Mouse (Mus musculus): ENCODE results near the gene Tnfrsf13c. TPM values are rescaled to one million over a fixed set of nuclear protein-coding genes. Genes with fewer than 3 reads are reported as not detected.
A peak's percentile ranks its signal among the peaks of the same experiment; 100 is the strongest.

Gene Tnfrsf13c
- polyA plus RNA-seq, 1 experiment from 2014 or later, result not detected

DNA sequence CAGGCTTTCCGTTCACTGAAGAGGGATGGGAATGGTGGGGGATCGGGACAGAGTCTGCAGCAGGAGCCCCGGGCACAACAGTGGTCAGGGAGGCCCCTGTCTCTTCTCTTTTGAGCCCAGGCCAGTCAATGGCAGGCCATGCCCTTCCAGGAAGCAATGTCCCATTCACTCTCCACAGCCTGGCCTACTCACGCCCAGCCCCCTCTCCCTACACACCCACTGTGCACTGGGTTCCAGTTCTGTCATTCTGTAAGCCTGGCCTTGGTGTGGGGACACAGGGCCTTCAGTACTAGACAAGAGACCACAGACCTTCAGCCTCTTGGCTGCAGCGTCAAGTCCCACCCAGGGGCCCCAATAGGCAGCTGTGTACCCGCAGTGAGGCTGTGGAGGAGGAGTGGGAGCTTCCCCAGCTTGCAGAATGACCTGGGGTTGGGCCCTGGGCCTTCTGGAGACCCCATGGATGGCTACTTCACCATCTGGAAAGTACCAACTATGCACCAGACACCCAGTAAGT, 6.0 kb upstream of the Tnfrsf13c start:
- peaks cover 5% of the 10 kb centered on the region for H3K4me1 ChIP-seq (replicated peaks)
- H3K27ac ChIP-seq, result no peak overlapping the region
- no peak overlapping the region for H3K4me3 ChIP-seq (replicated peaks)
- H3K9ac ChIP-seq (replicated peaks), result no peak overlapping the region
- no peak overlapping the region for H3K4me2 ChIP-seq
- H3K9me3 ChIP-seq, result no peaks in the 10 kb centered on the region
- ATAC-seq (ENCODE audit: insufficient number of reproducible peaks, insufficient read depth, low FRiP score, low TSS enrichment, low read depth), result no peak
- H3K27me3 ChIP-seq, result peaks cover 14% of the 10 kb centered on the region
- WGBS, result 74% methylated on average over 6 of the region's 6 CpGs
- peaks cover 17% of the 10 kb centered on the region; the same call in 1 of the 2 replicates for H3K36me3 ChIP-seq

GRCm38 (mm10) chr15:82229542-82230045, 5.4 kb upstream of the Tnfrsf13c start:
- no peak overlapping the region for H3K27ac ChIP-seq
- 40% methylated on average over 11 of the region's 11 CpGs for whole genome bisulfite sequencing

GRCm38 (mm10) chr15:82225769-82226168, 1.6 kb upstream of the Tnfrsf13c start:
- Histone ChIP-seq H3K27me3 (peaks cover 49% of the 10 kb centered on the region), H3K9ac (replicated peaks) (no peak overlapping the region), H3K9me3 (no peaks in the 10 kb centered on the region), H3K4me1 (replicated peaks) (peaks cover 17% of the 10 kb centered on the region), H3K36me3 (no peaks in the 10 kb centered on the region), H3K27ac (no peak overlapping the region), H3K4me2 (no peak overlapping the region), H3K4me3 (replicated peaks) (no peak overlapping the region)
- WGBS, result 90% methylated on average over 5 of the region's 5 CpGs
- ATAC-seq (ENCODE audit: insufficient number of reproducible peaks, insufficient read depth, low FRiP score, low TSS enrichment, low read depth), result no peak

More at GRCm38 (mm10) chr15:82229542-82230045, 5.4 kb upstream of the Tnfrsf13c start:
- peaks cover 19% of the 10 kb centered on the region for H3K27me3 ChIP-seq
- ATAC-seq (ENCODE audit: insufficient number of reproducible peaks, insufficient read depth, low FRiP score, low TSS enrichment, low read depth), result no peak
- H3K9ac ChIP-seq (replicated peaks), result no peak overlapping the region
- H3K9me3 ChIP-seq, result no peaks in the 10 kb centered on the region
- H3K36me3 ChIP-seq, result peaks cover 16% of the 10 kb centered on the region; the same call in 1 of the 2 replicates
- H3K4me2 ChIP-seq, result no peak overlapping the region
- no peak overlapping the region for H3K4me3 ChIP-seq (replicated peaks)
- peaks cover 7% of the 10 kb centered on the region for H3K4me1 ChIP-seq (replicated peaks)

DNA sequence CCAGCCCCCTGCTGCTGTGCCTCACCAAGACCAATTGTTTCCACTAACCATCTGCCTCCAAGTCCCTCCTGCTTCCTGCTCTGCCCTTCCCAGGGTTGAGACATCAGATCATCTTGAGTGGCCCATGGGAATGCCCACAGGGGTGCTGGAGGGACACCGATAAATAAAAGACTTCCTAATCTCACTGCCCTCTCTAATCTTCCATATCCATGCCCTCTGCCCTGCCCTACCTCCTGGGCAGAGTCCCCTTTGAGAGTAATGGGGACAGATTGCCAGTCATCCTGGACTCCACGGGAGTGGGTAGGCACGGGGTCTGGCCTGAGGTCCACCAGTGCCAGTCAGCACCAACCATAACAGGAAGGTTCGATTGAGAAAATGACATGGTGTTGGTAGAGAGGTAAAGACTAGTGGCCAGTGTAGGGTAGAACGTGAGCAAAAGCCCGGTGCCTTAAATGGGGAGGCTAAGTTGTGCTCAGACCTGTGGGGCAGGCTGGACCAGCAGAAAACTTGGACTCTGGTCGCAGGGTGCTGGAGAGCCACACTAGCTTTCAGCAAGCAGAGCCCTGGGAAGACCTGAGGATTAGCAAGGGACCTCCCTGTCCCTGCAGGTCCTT, 540 bp upstream of the Tnfrsf13c start:
- Histone ChIP-seq H3K9ac (replicated peaks) (no peak overlapping the region), H3K4me1 (replicated peaks) (peaks cover 17% of the 10 kb centered on the region), H3K36me3 (no peaks in the 10 kb centered on the region), H3K4me3 (replicated peaks) (peak overlapping the region; percentile 41; the same call in 1 of the 2 replicates), H3K4me2 (peak overlapping the region; percentile 66), H3K9me3 (no peaks in the 10 kb centered on the region), H3K27me3 (peaks cover 55% of the 10 kb centered on the region), H3K27ac (no peak overlapping the region)
- ATAC-seq (ENCODE audit: insufficient number of reproducible peaks, insufficient read depth, low FRiP score, low TSS enrichment, low read depth), result no peak
- WGBS, result 33% methylated on average over 7 of the region's 7 CpGs

GRCm38 (mm10) chr15:82223251-82223650, 918 bp downstream of the Tnfrsf13c start:
- Histone ChIP-seq H3K27ac (no peak overlapping the region), H3K4me2 (no peak overlapping the region)
- ATAC-seq (ENCODE audit: insufficient number of reproducible peaks, insufficient read depth, low FRiP score, low TSS enrichment, low read depth), result no peak

DNA sequence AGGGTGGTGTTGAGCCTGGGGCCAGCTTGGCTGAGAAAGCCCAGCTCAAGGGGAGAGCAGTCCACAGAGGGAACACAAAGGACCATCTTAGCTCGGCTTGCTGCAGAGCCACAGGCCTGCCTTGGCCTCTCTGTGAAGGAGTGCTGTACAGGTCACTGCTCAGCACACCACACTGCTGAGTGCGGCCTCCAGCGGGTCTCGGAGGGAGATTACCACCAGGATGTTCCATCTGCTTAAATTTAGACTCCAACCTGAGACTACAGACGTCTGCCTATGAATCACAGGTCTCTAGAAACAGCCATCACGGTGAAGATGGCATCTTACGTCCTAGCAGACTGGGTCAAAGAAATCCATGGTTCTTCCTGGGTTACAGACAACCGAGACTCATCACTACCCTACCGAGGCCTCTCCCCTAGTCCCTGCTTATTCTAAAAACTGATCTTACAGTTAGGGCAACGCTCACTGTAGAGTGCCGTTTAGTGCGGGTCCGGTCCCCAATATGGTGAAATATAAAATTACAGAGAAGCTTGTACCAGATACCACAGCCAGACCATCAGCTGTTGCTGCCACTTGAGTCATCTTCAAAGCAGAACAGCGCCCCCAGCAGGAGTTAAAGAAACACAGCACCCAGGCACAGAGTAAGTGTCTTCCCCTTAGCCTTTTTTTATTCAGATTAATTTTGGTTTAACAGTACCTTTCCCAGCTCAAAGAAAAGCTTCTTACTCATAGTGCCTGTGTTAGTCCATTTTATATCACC, 2.9 kb downstream of the Tnfrsf13c start:
- Histone ChIP-seq H3K36me3 (no peaks in the 10 kb centered on the region), H3K9me3 (no peaks in the 10 kb centered on the region), H3K27ac (no peak overlapping the region), H3K27me3 (peaks cover 79% of the 10 kb centered on the region), H3K9ac (replicated peaks) (no peak overlapping the region), H3K4me2 (no peak overlapping the region), H3K4me3 (replicated peaks) (no peak overlapping the region), H3K4me1 (replicated peaks) (peaks cover 22% of the 10 kb centered on the region)
- 69% methylated on average over 14 of the region's 14 CpGs for WGBS
- no peak for ATAC-seq (ENCODE audit: insufficient number of reproducible peaks, insufficient read depth, low FRiP score, low TSS enrichment, low read depth)

More at GRCm38 (mm10) chr15:82223251-82223650, 918 bp downstream of the Tnfrsf13c start:
- whole genome bisulfite sequencing, result 50% methylated on average over 7 of the region's 7 CpGs
- Histone ChIP-seq H3K27me3 (peaks cover 65% of the 10 kb centered on the region), H3K36me3 (no peaks in the 10 kb centered on the region), H3K9me3 (no peaks in the 10 kb centered on the region), H3K9ac (replicated peaks) (no peak overlapping the region), H3K4me1 (replicated peaks) (peaks cover 12% of the 10 kb centered on the region), H3K4me3 (replicated peaks) (peak overlapping the region; percentile 41; the same call in 1 of the 2 replicates)

- H3K9ac ChIP-seq (replicated peaks), result no peak overlapping the region
- no peak overlapping the region for H3K27ac ChIP-seq
- H3K36me3 ChIP-seq, result no peaks in the 10 kb centered on the region
- H3K9me3 ChIP-seq, result no peaks in the 10 kb centered on the region
- H3K4me3 ChIP-seq (replicated peaks), result no peak overlapping the region
- peaks cover 79% of the 10 kb centered on the region for H3K27me3 ChIP-seq
- H3K4me2 ChIP-seq, result no peak overlapping the region
- peaks cover 27% of the 10 kb centered on the region for H3K4me1 ChIP-seq (replicated peaks)
- ATAC-seq (ENCODE audit: insufficient number of reproducible peaks, insufficient read depth, low FRiP score, low TSS enrichment, low read depth), result no peak
- 73% methylated on average over 11 of the region's 12 CpGs for WGBS
Observed at GRCm38 (mm10) chr15:82220003-82220675, 4.0 kb downstream of the Tnfrsf13c start.

- no peak overlapping the region for H3K27ac ChIP-seq
- ATAC-seq (ENCODE audit: insufficient number of reproducible peaks, insufficient read depth, low FRiP score, low TSS enrichment, low read depth), result no peak
- WGBS, result 76% methylated on average over 26 of the region's 26 CpGs
Observed at GRCm38 (mm10) chr15:82218778-82219666, 5.1 kb downstream of the Tnfrsf13c start.

GRCm38 (mm10) chr15:82217980-82218379, 6.2 kb downstream of the Tnfrsf13c start:
- Histone ChIP-seq H3K4me1 (replicated peaks) (peaks cover 15% of the 10 kb centered on the region), H3K4me2 (no peak overlapping the region), H3K27ac (no peak overlapping the region), H3K9me3 (no peaks in the 10 kb centered on the region), H3K4me3 (replicated peaks) (no peak overlapping the region), H3K9ac (replicated peaks) (no peak overlapping the region), H3K36me3 (no peaks in the 10 kb centered on the region), H3K27me3 (peaks cover 79% of the 10 kb centered on the region)
- 26% methylated on average over 9 of the region's 9 CpGs for WGBS
- no peak for ATAC-seq (ENCODE audit: insufficient number of reproducible peaks, insufficient read depth, low FRiP score, low TSS enrichment, low read depth)

More at GRCm38 (mm10) chr15:82218778-82219666, 5.1 kb downstream of the Tnfrsf13c start:
- no peaks in the 10 kb centered on the region for H3K9me3 ChIP-seq
- no peak overlapping the region for H3K4me2 ChIP-seq
- peaks cover 20% of the 10 kb centered on the region for H3K4me1 ChIP-seq (replicated peaks)
- H3K9ac ChIP-seq (replicated peaks), result no peak overlapping the region
- H3K27me3 ChIP-seq, result peaks cover 79% of the 10 kb centered on the region
- H3K4me3 ChIP-seq (replicated peaks), result no peak overlapping the region
- no peaks in the 10 kb centered on the region for H3K36me3 ChIP-seq

DNA sequence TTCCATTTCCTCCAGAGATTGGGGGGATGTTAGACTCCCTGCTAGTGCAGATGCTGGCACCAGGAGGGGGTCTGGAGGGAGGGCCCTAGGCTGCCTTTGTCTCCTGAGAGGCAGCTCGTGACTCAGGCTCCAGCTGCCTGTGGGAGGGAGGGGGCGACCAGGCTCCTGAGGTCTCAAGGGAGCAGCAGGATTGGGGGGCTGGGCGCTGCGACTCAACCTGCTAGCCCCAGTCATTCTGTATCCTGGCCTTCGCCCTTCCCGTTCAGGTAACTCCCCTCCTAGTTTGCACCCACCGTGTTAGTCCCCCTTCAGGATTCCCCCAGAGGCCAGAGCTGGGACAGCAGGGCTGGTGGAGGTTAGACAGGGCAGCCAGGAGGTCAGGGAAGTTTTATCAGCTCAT, 7.1 kb downstream of the Tnfrsf13c start:
- Histone ChIP-seq H3K4me1 (replicated peaks) (peaks cover 24% of the 10 kb centered on the region), H3K27me3 (peaks cover 79% of the 10 kb centered on the region), H3K36me3 (no peaks in the 10 kb centered on the region), H3K4me3 (replicated peaks) (no peak overlapping the region), H3K4me2 (no peak overlapping the region), H3K9ac (replicated peaks) (no peak overlapping the region; the same call in 1 of the 2 replicates), H3K9me3 (no peaks in the 10 kb centered on the region), H3K27ac (no peak overlapping the region)
- ATAC-seq (ENCODE audit: insufficient number of reproducible peaks, insufficient read depth, low FRiP score, low TSS enrichment, low read depth), result no peak
- WGBS, result 9% methylated on average over 7 of the region's 7 CpGs

Measured in limb, embryonic 12.5 days (tissue).